Mouse (Mus musculus) liver, embryonic 15.5 days (tissue): ENCODE data around the gene Irx6. TPM values are rescaled to one million over a fixed set of nuclear protein-coding genes. Genes with fewer than 3 reads are reported as not detected.

ENCODE experiments used
- ATAC-seq: fragments of 200-750 bp; cut with Nextera tagmentation; 2 replicates; pipeline ENCODE4 v1.8.0; 2017; ENCODE audit warnings: moderate number of reproducible peaks, mild to moderate bottlenecking, moderate library complexity; ENCODE audit not compliant: insufficient read depth
- H3K27ac ChIP-seq: fragments of 300-500 bp; sonication (generic); replicated peaks from 2 replicates; pipeline ENCODE4 v1.5.1; 2015; ENCODE audit warnings: mild to moderate bottlenecking, inconsistent platforms
- H3K27me3 ChIP-seq: fragments of 300-500 bp; sonication (generic); 2 replicates; pipeline ENCODE4 v1.6.1; 2015; ENCODE audit warnings: mild to moderate bottlenecking, inconsistent platforms
- H3K36me3 ChIP-seq: fragments of 300-500 bp; sonication (generic); replicated peaks from 2 replicates; pipeline ENCODE4 v1.6.1; 2015; ENCODE audit warnings: moderate library complexity, mild to moderate bottlenecking, inconsistent platforms
- H3K4me1 ChIP-seq: fragments of 300-500 bp; sonication (generic); replicated peaks from 2 replicates; pipeline ENCODE4 v1.6.1; 2015; ENCODE audit warnings: inconsistent platforms
- H3K4me2 ChIP-seq: fragments of 300-500 bp; sonication (generic); 2 replicates; pipeline ENCODE4 v1.6.1; 2015; ENCODE audit warnings: moderate library complexity, mild to moderate bottlenecking, inconsistent platforms
- H3K4me3 ChIP-seq: fragments of 300-500 bp; sonication (generic); replicated peaks from 2 replicates; pipeline ENCODE4 v1.5.1; 2015; ENCODE audit warnings: mild to moderate bottlenecking, inconsistent platforms
- H3K9ac ChIP-seq: fragments of 300-500 bp; sonication (generic); 2 replicates; pipeline ENCODE4 v1.6.1; 2015; ENCODE audit warnings: moderate library complexity, mild to moderate bottlenecking, inconsistent platforms
- H3K9me3 ChIP-seq: fragments of 300-500 bp; sonication (generic); replicated peaks from 2 replicates; pipeline ENCODE4 v1.6.1; 2016; ENCODE audit warnings: inconsistent platforms
- WGBS: fragments of 180-500 bp; shearing (Covaris S2); methylation state at CpG from one replicate; pipeline ENCODE4 v1.1.7; 2015; ENCODE audit warnings: mixed read lengths; ENCODE audit not compliant: insufficient replicate concordance; 5-methylcytosine and 5-hydroxymethylcytosine counted together
- polyA plus RNA-seq: library from polyadenylated mRNA; unstranded; fragments of >200 nt; fragmentation: Nextera tagmentation; extraction: Ambion mirVana; gene quantifications from 2 replicates; pipeline ENCODE4 v1.2.1, GENCODE M21; 2015

The Irx6 gene
- polyA plus RNA-seq, 1 experiment from 2014 or later = not detected

DNA sequence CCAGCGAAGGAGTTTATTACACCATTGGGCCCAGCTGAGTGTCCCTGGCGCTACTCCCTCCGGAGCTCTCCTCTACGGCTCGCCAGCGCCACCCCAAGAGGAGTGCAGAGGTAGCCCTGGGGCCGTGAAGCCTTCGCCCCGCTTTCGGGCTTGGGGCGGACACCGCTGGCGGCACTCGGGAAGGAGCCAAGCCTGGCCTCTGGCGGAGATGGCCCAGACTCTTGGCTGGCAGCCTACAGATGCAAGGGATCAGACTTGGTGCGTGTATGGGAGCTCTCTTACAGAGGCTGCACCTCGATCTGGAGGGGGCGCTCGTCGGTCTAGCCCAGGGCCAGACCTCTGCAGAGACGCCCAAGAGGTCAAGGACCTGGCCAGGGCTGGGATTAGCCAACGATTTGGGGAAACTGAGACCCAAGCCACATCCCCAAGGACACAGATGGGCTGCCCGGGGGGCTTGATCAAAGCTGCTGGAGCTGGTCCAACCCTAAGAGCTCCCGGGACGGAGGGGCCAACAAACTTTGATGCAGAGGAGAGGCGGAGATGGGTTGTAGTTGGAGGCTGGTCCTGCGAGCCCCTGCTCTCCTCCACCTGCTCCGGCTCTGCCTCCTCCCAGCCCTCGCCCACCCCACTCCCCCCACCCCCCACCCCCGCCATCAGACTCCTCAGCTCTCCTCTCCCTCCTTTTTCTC is 389 bp upstream of the Irx6 start:
- 3% methylated on average over 29 of the region's 30 CpGs for whole genome bisulfite sequencing
- no peak for ATAC-seq

DNA sequence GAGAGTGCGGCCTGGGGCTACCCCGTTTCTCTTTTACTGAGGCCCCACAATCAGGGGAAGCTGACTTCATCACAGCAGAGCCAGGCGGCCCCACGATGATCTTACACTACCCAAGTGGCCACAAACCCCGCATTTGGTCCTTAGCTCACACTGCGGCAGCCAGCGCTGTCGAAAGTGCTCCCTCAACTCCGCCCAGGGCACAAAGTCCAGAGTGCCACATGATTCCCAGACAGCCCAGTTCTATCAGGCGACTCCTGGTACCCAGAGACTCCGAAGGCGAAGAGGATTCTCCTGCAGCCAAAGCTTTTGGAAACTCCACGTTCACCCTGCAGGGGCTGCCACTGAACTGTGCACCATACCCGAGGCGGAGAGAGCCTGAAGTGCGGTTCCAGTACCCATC is 4.3 kb downstream of the Irx6 start:
- Histone ChIP-seq H3K4me1 (no peaks in the 10 kb centered on the region), H3K27ac (no peak overlapping the region), H3K36me3 (no peaks in the 10 kb centered on the region), H3K9me3 (no peaks in the 10 kb centered on the region), H3K27me3 (peaks cover 71% of the 10 kb centered on the region), H3K9ac (no peak overlapping the region), H3K4me2 (no peak overlapping the region), H3K4me3 (no peak overlapping the region)
- ATAC-seq = no peak
- 9% methylated on average over 16 of the region's 16 CpGs for WGBS

More for the DNA sequence above, 389 bp upstream of the Irx6 start:
- Histone ChIP-seq H3K27me3 (peaks cover 73% of the 10 kb centered on the region), H3K9ac (no peak overlapping the region), H3K27ac (no peak overlapping the region), H3K4me1 (no peaks in the 10 kb centered on the region), H3K36me3 (no peaks in the 10 kb centered on the region), H3K9me3 (no peaks in the 10 kb centered on the region), H3K4me3 (no peak overlapping the region), H3K4me2 (peak overlapping the region; percentile 13; the same call in 1 of the 2 replicates)

DNA sequence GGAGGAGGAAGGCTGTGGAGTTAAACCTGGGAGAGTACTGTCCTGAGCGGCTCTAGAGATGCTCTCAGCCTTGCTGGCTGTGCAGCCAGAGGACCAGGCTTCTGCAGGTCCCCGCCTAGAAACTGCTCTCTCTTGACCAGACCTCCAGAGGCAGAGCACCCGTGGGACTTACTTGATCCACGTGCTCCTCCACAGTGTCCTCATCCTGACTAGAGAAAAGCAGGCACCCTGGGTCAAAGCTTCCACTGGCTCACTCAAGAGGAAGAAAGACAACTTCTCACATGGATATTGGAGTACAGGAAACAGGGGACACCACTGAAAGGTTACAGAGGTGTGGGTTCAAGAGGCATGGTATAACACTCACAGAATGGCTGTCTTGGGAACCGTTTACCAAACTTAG is 23.3 kb downstream of the Irx6 start:
- 59% methylated on average over 5 of the region's 5 CpGs for WGBS
- Histone ChIP-seq H3K9ac (no peak overlapping the region), H3K4me2 (no peak overlapping the region), H3K4me1 (no peaks in the 10 kb centered on the region), H3K9me3 (no peaks in the 10 kb centered on the region), H3K27ac (no peak overlapping the region), H3K4me3 (no peak overlapping the region), H3K27me3 (no peaks in the 10 kb centered on the region), H3K36me3 (no peaks in the 10 kb centered on the region)
- no peak for ATAC-seq

DNA sequence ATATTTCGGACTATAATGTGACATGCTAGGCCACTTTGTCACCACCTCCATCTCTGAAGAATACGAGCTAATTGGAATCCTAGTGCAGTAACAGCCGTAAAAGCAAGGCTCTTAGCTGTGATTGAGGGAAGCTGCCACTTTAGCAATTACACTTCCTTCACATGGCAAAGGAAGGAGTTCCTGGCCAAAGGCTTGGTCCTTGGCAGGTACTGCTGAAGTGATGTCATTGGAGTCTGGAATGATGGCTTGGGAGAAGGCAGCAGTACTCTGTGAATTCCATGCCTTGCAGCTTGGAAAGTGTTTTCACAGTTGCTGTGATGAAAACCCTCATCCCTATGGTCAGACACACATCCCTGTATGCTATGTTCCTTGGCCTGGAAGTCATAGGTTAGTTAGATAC is 24.3 kb downstream of the Irx6 start:
- WGBS = 55% methylated on average over 3 of the region's 3 CpGs
- ATAC-seq = no peak
- no peak overlapping the region for H3K4me2 ChIP-seq

DNA sequence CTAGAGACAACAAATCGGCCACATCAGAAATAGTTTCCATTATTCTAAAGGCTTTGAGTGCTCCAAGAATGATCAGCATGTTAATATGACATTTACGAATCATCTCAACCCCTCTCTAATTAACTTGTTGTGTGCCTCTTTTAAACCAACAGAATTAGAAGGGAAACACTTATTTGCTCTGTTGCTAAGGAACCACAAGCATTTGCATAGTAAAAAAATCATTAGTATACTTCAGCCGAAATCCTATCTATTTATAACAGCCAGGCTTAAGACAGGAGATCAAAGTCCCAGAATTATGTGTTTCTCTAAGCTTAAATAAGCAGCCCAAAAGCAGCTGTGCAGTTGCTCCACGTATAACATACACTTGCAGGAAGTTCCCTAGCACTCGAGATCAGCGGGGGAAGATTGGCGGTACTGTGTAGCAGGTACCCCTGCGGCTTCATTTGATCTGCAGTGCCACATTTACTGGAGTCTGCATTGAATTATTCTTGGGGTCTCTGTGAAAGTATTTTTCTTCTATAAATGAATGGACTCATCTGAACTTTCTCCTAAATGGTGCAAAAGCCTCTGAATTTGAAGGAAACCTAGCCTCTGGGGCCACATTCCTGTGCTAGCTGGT is 25.9 kb downstream of the Irx6 start:
- Histone ChIP-seq H3K27ac (no peak overlapping the region), H3K9me3 (no peaks in the 10 kb centered on the region), H3K36me3 (no peaks in the 10 kb centered on the region), H3K9ac (no peak overlapping the region), H3K4me2 (no peak overlapping the region), H3K4me1 (no peaks in the 10 kb centered on the region), H3K4me3 (no peak overlapping the region), H3K27me3 (no peaks in the 10 kb centered on the region)
- no peak for ATAC-seq
- WGBS = 56% methylated on average over 8 of the region's 8 CpGs

More for the DNA sequence above, 24.3 kb downstream of the Irx6 start:
- Histone ChIP-seq H3K27me3 (no peaks in the 10 kb centered on the region), H3K9ac (no peak overlapping the region), H3K9me3 (no peaks in the 10 kb centered on the region), H3K4me1 (no peaks in the 10 kb centered on the region), H3K27ac (no peak overlapping the region), H3K36me3 (no peaks in the 10 kb centered on the region), H3K4me3 (no peak overlapping the region)

DNA sequence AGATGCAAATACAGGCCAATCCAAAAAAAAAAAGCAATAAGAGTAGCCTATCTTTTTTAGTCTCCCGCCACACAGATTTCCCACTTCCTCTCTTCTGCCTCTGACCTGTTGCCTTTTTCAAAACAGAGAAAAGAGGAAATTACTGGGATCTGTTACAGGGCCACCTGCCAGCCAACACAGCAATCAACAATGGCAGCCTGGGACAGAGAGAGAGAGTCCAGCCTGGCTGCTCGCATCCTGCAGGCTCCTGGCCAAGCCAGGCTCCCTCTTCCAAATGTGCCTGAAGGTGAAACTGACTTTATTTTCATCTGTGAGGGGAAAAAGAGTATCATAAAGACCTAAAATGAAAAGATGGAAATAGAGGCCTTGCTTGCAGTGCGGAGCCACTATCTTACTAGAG is 29.3 kb downstream of the Irx6 start:
- H3K4me2 ChIP-seq = no peak overlapping the region
- H3K4me1 ChIP-seq = no peaks in the 10 kb centered on the region
- 43% methylated on average over 3 of the region's 3 CpGs for WGBS

DNA sequence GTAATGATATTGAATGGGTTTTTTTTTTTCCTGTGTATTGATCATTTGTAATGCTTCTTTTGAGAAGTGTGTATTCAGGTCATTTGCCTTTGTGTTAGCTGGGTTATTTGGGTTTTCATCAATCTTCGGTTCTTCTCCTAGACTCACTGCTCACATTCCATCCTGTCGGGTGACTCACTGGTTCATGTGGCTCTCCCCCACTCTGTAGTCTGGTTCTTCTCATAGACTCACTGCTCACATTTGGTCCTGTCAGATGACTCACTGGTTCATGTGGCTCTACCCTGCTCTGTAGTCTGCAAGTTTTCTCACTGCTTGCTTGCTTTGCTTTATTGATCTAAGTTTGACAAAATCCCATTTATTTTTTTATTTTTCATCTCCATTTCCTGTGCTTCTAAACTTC is 32.2 kb downstream of the Irx6 start:
- Histone ChIP-seq H3K9ac (no peak overlapping the region), H3K27ac (no peak overlapping the region), H3K9me3 (no peaks in the 10 kb centered on the region), H3K4me3 (no peak overlapping the region), H3K4me2 (no peak overlapping the region), H3K4me1 (no peaks in the 10 kb centered on the region), H3K27me3 (no peaks in the 10 kb centered on the region), H3K36me3 (no peaks in the 10 kb centered on the region)
- WGBS = 50% methylated on average over 2 of the region's 2 CpGs
- no peak for ATAC-seq

More for the DNA sequence above, 29.3 kb downstream of the Irx6 start:
- Histone ChIP-seq H3K9ac (no peak overlapping the region), H3K27ac (no peak overlapping the region), H3K9me3 (no peaks in the 10 kb centered on the region), H3K27me3 (no peaks in the 10 kb centered on the region), H3K4me3 (no peak overlapping the region), H3K36me3 (no peaks in the 10 kb centered on the region)
- ATAC-seq = no peak

DNA sequence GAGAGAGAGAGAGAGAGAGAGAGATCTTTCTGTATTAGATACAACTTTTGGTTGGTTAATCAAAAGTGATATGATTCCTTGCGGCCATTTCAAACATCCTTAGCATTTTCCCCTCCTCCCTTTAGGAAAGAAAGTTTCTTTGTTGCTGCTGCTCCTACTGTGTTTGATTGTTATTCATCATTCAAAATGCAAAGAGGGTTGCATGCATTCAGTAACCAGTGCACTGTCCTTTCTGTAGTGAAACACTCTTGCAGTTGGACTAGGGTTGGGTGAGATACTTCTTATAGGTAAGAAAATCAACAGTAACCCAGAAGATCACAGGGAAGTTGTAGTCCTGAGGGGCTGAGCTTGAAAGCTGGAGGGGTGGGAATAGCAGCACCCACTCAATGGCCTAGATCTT is 39.2 kb downstream of the Irx6 start:
- H3K9me3 ChIP-seq = no peaks in the 10 kb centered on the region
- no peak overlapping the region for H3K4me3 ChIP-seq
- no peak overlapping the region for H3K4me2 ChIP-seq
- H3K36me3 ChIP-seq = no peaks in the 10 kb centered on the region
- no peak overlapping the region for H3K9ac ChIP-seq
- no peak for ATAC-seq
- 59% methylated on average over 1 of the region's 1 CpGs for WGBS
- no peak overlapping the region for H3K27ac ChIP-seq
- no peaks in the 10 kb centered on the region for H3K4me1 ChIP-seq
- no peaks in the 10 kb centered on the region for H3K27me3 ChIP-seq

DNA sequence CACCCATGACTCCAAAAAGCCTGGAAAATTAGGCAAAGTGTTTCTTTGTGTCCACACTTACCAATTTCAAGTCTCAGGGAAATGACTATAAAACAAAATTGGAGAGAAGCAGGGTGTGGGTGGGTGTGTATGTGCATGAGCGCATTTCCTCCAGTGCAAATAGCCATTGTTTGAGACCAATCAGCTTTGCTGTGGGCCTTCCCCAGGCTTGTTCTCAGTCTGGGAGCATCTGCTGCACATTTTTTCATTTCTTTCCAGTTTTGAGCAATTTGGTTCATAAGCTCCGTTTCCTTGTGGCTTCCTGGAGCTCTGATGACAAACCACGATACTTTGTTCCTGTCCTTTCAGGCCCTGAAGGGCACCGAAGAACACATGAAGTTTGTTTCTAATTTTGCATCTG is 43.3 kb downstream of the Irx6 start:
- H3K9me3 ChIP-seq = no peaks in the 10 kb centered on the region
- ATAC-seq = no peak
- no peaks in the 10 kb centered on the region for H3K4me1 ChIP-seq
- H3K27me3 ChIP-seq = no peaks in the 10 kb centered on the region
- no peak overlapping the region for H3K4me2 ChIP-seq
- H3K27ac ChIP-seq = no peak overlapping the region
- WGBS = 37% methylated on average over 4 of the region's 4 CpGs
- no peak overlapping the region for H3K9ac ChIP-seq
- H3K36me3 ChIP-seq = no peaks in the 10 kb centered on the region
- H3K4me3 ChIP-seq = no peak overlapping the region

DNA sequence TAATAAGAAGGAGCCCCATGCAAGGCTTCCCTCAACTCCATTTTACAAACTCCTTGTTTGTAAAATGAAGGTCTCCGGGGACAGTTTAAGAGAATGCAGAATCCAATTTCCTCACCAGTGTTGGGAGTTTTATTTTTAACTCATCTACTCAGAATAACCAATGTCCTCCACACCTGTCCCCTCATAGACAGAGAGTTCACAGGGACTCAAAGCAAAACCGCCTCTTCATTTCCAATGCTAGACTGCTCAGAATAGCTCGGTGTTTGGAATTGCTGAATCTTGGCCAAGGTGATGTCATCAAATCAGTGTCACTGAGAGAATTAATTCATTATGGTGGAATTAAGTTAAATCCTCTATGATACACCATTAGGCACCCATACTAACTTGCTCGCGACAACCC is 44.0 kb downstream of the Irx6 start:
- H3K27ac ChIP-seq = no peak overlapping the region
- H3K4me3 ChIP-seq = no peak overlapping the region
- no peak for ATAC-seq
- no peak overlapping the region for H3K9ac ChIP-seq
- H3K4me2 ChIP-seq = no peak overlapping the region
- H3K36me3 ChIP-seq = no peaks in the 10 kb centered on the region
- H3K9me3 ChIP-seq = no peaks in the 10 kb centered on the region
- no peaks in the 10 kb centered on the region for H3K27me3 ChIP-seq
- H3K4me1 ChIP-seq = no peaks in the 10 kb centered on the region
- 79% methylated on average over 5 of the region's 5 CpGs for WGBS

DNA sequence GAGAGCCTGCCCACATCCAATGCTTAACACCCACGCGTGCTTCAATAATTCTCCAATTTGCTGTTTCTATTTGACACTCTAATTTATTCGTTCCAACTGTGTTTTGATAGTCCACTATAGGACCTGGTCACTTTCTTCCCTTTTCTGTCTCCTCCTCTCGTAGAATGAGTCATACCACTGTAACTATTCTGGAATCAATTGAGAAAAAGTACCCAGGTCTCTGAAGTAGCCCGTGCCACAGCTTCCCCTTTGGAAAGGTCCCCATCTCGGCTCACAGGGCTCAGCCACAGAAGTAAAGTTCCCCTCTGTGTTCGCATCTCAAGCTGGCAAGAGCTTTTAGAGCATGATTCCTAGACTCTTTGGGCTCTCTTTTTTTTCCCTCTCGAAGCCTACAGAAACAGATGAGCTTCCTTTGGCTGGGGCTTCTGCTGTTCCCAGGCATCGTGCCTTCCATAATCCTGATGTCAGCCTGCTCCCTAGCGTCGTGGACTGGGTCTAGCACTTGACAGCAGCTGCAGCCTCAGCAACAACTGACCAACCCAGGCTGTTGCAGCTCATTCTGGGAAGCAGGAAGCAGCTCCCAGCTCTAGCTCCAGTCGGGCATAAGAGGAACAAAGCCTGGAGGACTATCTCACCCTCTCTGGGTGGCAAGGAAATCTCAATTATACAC is 47.3 kb downstream of the Irx6 start:
- no peak for ATAC-seq
- Histone ChIP-seq H3K27me3 (no peaks in the 10 kb centered on the region), H3K4me3 (no peak overlapping the region), H3K4me1 (no peaks in the 10 kb centered on the region), H3K27ac (no peak overlapping the region), H3K9ac (no peak overlapping the region), H3K4me2 (no peak overlapping the region), H3K36me3 (no peaks in the 10 kb centered on the region), H3K9me3 (no peaks in the 10 kb centered on the region)
- 24% methylated on average over 12 of the region's 12 CpGs for WGBS
